Mouse (Mus musculus) E14TG2a.4 (cell line): ENCODE data around the gene Fat3.

Experiments
- CTCF ChIP-seq: conservative IDR thresholded peaks from 2 replicates; pipeline ENCODE4 v1.5.1; 2014; ENCODE audit warnings: low read length
- NANOG ChIP-seq: IDR thresholded peaks from 2 replicates; pipeline ENCODE4 v1.6.1; 2014; ENCODE audit warnings: borderline replicate concordance, low read length, mixed read lengths

DNA sequence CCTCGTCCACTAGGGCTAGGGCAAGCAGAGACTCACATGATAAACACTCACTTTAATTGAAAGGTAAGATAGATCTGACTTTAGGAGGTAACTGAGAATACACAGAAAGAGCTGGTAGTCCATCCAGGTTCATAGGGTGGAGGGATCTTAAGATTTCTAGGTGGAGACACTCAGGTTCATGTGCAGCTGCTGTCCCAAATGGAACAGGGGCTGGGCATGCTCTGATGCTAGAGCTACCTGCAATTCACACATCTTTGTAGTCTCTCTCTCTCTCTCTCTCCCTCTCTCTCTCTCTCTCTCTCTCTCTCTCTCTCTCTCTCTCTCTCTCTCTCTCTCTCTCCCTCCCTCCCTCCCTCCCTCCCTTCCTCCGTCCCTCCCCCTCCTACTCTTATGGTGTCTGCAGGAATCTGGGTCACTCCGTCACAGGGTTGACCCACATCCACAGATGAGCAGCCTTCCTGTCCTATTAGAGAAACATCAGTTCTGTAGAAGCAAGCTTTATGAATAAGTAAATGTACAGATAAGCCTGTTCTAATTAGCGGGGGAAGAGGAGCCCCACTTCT lies 148.5 kb downstream of the Fat3 start:
- TF ChIP-seq CTCF (no peak), NANOG (no peak)
